Mouse (Mus musculus) cerebellum, adult (tissue): ENCODE measurements around the gene Pnkd.
A peak's percentile ranks its signal among the peaks of the same experiment; 100 is the strongest.

Experiments used
- ATAC-seq: cut with Nextera tagmentation; 2 replicates; pipeline ENCODE4 v1.9.2; 2017; ENCODE audit warnings: mild to moderate bottlenecking, moderate library complexity, mixed read lengths; ENCODE audit not compliant: insufficient number of reproducible peaks, low FRiP score, low TSS enrichment

The Pnkd gene

DNA sequence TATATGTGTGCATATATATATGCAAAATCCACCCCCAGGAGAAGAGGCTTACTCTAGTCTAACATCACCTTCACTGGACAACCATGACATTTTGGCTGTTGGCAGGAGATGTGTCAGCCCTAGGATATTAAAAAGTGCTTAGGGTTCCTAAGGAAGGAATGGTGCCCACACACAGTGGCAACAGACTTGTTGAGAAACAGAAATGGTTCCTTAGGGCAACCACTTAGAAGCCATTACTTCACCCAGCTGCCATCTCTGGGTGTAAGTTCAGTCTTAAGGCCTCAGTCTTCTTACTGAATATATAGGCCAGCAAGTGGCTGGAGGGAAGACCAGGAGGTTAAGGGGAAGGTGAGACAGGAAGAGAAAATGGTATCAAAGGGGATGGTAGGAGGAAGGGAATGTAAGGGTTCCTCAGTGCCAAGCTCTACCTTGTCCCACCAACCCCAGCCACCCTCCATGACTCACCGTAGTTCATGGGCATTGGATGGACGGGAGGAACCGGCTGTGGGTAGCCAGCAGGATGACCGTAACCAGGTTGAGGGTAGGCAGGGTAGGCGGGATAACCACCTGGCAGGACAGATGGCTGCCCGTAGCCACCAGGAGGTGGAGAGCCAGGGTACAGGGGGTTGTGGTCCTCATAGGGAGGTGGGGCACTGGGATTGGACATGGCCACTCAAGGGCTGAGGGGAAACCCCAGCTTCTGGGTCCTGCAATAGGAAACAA is 10.2 kb downstream of the Pnkd start:
- peak; percentile 31; the same call in 1 of the 2 replicates for ATAC-seq

DNA sequence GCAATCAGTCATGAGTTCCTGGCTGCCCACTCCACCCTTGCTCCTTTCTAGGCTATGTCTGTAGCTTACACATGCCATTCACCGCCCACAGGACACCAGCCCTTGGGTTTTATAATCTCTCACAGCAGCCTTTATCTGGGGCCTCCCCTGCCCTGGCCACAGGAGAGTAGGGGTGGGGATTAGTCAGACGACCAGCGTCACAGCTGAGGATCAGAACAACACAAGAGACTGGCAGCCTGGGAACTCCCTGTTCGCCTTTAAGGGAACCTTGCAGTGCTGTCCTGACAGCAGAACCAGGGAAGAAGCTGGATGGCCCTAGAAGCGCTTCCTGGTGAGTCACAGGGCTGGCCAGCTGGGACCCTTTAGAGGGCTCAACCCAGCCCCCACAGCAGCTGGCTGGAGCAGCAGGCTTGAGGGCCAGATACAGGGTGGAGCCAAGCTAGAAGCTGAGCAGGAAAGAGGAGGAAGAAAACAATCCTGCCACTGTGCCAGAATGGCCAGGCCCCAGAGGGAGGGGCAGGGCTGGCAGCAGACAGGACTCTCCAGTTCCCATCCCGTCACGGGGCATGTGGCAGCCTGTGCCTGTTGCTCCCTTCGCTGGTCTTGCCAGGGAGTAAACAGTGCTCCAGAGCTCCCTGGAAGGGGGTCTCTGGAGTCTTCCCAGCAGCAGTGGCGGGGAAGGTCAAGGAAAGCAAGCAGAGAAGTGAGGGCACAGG is 10.9 kb downstream of the Pnkd start:
- peak; percentile 83 for ATAC-seq

DNA sequence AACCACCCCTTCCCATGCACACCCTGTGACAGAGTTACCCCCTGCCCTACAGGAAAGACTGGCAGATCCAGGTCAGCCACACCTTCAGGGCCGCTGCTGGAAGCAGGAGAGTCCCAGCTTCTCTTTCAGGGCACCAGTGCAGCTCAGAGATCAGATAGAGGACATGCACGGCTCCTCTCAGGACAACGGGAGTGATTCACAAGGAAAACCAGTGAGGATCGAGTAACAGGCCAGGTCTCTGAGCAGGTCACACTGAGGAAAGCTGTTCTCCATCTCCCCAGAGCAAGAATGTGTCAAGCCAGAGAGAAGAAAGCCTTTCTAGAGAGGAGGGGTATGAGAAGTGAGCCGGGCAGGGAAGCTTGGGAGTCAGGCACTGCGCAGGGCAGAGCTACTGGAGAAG is 11.7 kb downstream of the Pnkd start:
- ATAC-seq, result no peak

DNA sequence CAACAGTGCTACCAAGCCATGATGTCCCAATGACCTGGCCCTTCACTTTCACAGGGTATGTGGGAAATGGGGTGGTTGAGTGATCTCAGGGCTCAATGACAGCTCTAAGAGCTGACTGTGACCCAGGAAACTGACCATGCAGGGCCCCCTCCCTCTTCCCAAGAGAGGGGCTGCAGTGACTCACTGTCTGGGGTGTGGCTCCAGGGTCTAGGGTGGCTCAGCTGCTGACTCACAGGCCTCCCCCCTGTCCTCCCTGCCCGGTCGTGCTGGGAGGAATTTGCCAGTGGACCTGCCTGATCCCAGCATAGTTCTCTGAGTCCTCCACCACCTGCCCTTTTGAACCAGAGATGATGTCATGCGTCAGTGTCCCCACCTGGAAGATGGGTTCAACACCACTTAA is 12.5 kb downstream of the Pnkd start:
- no peak for ATAC-seq

DNA sequence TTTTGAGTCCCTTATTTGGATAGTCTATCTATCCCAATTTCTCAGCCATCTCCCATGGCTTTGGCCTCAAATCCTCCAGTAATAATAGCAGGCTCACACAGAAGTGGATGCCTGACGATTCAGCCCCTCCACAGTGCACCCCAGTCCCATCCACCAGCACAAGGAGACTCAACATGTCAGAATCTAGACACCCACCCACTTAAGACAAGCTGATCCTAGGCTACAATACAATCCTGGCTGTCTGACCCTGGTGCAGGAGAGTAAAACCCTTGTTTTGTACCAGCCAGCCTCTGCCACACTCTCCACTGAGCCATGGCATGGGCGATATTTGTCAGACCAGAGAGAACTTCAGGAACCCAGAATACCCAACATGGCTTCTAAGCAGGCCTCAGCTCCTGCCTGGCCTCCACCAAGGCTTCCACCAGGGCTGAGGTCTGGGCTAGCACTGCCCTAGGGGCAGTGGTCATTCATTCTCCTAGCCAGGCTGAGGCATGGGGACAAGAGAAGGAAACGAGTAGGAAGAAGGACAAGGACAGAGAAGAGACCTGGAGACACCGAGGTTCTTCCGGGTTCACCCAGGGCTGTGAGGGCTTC is 13.5 kb downstream of the Pnkd start:
- no peak for ATAC-seq

DNA sequence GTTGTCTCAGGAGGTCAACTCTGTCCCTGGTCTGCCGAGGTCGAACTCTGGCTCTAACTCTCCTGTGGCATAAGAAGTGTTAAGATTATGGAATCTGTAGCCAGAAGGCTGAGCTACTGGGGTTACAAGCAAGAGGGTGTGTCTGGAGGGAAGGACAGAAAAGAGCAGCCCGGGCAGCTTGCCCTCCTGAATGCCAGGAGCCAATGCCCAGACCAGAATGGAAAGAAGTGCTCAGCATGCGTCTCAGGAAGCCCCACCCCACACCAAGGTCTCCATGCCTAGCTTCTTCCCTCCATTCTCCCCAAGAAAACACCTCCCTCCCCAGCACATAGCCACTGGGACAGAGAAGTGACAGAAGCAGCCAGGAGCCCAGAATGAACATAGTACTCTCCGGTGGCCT is 14.3 kb downstream of the Pnkd start:
- ATAC-seq, result no peak

DNA sequence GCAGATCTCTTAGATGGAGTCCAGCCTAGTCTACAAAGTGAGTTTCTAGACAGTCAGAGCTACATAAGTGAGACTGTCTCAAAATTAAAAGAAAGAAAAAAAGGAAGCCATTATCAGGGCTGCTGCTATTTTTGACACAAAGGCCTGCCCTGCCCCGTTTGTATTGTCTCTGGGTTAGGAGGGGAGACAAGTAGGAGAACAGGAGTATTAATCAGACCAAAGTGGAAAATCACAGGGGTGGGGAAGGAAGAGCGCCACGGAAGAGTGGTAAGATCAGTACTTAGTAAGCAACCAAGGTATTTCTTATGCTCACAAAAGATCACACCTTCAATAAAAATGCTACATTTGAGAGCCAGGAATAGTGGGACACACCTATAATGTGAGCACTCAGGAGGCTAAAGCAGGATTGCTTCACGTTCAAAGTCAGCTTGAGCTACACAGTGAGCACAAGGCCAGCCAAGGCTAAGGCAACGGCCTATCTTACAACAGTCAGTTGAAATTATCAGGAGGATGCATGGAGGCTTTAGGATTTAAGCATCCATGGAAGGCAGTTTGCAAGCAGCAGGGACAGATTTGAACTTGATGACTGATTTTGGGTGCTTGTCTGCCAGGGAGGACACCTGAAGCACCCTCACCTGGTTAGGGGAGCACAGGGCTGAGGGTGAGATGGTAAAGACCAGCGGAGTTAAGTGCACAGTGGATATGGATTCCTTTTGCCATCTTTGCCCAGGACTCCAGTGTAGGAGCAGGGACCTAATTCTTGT is 15.8 kb downstream of the Pnkd start:
- ATAC-seq, result no peak

DNA sequence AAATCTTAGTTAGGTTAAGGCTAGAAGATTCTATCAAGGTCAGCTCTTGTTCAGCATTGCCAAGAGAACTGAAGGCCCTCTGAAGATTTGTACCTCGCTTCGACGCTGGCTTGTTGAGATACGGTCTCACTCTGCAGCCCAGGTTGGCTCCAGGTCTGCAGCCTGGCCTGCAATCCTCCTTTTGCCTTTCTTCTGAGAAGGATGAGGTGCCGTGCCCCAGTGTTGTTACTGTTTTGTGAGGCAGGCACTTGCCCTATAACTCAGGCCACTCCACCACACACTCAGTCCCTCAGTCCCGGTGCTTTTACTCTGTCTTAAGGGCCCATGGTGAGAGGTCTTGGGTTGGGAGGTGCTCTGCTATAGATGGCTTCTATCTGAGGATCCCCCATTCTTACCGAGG is 17.5 kb downstream of the Pnkd start:
- ATAC-seq, result no peak

DNA sequence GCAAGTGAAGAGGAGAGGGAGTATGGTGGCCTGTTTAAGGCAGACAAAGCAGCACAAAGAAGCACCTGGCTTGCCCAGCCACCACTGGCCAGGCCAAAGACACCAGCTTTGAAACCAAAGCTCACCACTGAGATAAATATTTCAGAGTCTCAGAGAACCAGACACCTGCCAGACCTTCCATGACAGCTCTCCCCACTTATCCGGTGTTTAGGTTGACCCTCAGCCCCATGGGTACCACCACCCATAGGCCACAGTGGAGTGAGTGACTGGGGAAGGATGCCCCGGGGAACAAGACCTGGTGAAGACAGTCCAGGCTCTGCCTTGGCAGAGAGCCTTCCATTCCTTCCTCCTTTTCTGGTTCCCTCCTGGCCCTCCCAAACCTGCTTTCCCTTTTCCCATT is 18.1 kb downstream of the Pnkd start:
- ATAC-seq, result no peak

DNA sequence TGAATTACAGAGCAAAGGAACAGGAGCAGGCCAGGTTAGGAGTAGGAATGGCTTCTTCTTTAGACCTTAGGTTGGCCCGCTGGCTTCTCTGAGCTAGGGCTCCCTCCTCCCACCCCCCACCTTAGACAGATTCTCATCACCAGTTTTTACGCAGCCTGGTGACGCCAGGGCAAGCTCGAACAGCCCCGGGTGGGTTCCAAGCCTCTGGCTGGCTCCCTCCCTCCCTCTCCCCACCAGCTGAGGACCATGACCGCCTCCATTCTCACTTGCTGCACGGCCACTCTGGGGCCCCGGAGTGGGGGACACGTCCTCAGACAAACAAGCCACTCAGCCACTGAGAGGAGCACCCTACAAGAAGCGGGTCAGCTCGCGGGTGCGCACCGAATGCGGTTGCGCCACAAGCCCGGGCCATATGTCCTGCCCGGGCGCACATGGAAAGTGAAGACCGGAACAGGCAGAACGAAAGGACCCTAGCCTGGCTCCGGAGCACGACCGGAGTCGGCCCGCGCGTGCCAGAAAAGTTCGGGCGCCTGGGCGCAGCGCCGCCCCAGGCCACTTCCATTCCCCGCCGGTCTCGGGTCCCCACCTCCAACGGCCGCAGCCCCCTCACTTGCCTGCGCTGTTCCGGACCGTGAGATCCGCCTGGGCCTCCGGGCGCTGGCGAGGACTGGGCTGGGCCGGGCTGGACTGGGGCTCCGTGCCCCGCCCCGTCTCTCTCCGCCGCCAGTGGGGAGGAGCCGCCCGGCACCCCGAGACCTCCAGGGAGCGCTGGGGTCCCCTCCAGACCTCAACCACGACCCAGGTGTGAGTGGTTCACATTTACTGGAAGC is 19.0 kb downstream of the Pnkd start:
- ATAC-seq, result peak; percentile 69

DNA sequence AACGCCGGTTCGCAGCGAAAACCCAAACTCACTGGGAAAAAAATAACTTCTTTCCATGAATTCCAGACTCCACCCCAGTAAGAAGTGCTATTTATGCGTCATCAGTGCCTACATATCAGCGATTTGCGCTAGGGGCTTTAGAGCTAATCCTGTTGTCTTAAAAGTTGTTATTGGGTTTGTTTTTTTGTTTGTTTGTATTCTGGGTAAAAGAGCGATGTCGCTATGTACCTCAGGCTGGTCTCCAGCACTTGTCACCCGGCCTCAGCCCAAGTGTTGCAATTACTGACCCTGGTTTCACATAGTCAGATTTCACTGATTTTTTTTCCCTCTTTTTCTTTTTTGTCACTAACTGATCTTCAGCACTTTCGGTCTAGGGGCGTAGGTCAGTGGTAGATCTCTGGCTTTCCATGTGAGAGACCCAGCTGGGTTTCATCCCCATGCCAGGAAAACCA is 19.6 kb downstream of the Pnkd start:
- ATAC-seq, result no peak

DNA sequence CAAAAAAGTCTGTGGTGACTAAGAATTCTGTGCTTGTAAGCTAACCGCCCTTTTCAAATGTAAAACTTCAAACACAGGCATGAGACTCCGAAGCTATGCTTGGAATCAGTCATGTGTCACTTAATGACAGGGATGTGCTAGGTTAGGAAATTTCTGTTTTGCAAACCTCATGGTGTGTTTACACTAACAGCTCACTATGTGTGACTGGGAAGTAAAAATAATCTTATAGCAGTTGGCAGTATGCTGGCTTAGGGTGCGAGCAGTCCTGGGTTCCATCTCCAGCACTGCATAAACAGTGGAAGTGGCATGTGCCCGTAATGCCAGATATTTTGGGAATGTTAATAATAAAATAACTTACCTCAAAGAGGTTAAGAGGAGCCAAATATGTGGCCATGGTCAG is 20.2 kb downstream of the Pnkd start:
- ATAC-seq, result no peak

DNA sequence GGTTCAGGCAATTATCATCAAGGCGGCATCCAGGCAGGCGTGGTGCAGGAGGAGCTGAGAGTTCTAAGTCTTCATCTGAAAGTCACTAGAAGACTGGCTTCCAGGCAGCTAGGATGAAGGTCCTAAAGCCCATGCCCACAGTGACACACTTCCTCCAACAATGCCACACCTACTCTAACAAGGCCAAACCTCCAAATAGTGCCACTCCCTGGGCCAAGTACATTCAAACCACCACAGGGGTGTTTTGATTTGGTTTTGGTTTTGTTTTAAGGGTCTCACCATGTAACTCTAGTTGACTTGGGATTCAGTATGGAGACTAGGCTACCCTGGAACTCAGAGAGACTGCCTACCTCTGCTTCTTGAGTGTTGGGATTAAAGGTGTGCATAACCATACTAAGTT is 20.8 kb downstream of the Pnkd start, which contains the start of gene Tmbim1:
Gene Tmbim1 (minus strand): TSS at position 101 of the 400 bp plus-strand sequence.
- no peak for ATAC-seq

DNA sequence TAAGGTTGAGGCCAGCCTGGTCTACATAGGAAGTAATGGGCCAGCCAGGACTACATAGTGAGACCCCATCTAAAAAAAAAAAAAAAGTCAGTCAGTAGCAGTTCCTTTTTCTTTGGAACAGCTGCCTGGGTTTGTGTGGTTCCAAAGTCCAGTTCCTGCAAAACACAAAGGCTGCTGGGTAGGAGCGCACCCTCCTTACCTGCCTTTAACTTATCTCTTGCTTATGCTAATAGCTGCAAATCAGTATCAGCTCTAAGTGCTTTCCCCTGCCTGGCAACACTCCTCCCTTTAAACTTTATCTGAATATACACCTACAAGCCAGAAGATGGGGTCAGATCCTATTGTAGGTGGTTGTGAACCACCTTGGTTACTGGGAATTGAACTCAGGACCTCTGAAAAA is 22.4 kb downstream of the Pnkd start:
- ATAC-seq, result no peak

DNA sequence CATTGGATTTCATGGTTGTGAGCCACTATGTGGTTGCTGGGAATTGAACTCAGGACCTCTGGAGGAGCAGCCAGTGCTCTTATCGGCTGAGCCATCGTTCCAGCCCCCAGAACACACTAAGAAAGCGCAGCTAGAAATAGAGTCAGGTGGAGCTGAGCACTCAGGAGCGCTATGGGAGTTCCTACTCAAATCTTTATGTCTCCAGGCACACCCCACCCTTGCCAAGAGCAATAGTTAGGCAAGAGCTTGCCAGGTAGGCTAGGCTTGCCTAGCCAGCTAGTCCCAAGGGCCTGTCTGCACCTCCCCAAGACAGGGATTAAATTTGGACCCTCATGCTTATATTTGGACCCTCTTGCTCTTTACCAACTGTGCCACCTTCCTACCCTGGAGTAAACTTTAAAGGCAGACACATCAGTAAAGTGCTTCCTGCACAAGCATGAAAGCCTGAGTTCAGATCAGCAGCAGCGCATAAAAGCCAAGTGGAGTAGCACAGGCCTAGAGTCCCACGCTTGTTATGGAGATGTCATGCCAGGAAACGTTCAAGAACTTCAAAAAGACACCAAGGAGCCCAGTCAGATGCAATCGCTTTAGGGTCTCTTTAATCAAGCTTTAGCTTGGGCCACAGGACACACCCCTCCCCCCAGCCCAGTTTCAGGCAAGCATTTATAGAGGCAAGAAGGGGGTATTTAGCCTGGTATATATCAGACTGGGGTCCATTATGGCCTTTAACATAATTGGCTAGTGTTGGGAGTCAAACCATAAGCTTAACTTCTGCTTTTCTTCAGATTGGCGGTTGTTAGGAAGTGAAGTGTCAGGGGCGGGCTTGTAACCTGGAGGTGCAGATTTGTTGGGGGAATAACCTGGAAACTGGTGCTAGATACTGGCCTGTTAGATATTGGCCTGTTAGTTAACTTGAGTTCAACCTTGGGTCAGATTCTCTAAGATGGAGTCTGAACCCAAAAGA is 23.6 kb downstream of the Pnkd start:
- no peak for ATAC-seq

DNA sequence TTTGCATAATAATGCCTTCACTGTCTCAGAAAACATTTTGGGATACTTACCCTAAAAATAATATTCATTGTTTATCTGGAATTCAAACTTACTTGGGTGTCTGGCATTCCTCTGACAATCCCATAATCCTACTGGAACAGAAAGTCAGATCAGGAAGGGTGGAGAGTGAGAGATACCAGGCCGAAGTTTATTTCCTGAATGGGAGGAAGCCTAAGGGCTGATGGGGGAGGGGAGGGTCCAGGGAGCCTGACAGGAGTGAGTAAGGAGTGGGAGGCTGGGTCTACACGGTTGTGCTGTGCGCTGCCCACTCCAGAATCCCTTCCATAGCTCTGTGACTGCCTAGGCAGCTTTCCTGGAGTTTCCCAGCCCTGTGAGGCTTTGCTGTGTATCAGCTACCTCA is 25.0 kb downstream of the Pnkd start:
- ATAC-seq, result no peak

DNA sequence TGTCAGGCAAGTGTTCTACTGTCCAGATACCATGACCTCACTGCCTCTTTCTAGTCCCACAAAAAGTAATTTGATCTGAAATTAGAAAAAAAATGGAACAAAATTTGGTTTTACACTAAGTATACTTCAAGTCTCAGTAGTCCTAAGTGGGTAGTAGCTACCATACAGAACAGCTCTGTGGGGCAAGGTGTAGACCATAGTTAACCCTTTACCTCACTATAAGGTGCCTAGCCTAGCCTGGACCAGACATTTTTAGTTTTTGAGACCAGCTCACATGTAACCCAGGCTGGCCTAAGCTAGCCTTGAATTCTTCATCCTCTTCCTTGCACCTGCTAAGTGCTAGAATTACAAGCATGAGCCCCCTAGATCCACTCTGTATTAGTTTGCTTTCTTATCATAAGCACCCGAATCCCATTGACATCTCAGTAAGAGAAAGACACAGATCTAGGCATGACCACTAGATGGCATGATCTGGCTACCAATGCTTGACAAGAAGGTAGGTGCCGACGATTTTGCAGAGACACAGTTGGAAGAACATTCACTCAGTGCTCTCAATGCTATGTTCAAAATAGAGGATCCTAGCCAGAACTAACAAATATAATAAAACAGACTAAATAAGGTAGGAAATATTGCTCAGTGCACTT is 28.4 kb downstream of the Pnkd start:
- peak; percentile 72 for ATAC-seq

DNA sequence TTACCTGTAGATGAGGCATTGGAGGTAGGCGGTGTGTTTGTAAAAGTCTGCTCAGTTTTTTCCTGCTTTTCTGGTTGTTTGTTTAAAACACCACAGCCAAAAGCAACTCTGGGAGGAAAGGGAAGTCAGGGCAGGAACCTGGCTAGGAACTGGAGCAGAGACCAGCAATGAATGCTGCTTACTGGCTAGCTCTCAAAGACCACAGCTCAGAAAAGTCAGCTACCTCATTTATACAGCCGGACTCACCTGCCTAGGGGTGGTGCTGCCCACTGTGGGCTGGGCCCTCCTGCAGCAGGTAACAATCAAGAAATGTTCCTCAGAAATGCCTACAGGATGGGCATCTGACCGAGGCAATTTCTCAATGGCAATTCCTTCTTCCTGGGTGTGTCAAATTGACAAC is 30.1 kb downstream of the Pnkd start:
- no peak for ATAC-seq
